Mouse (Mus musculus): ENCODE results near the gene Fbxo46.

Gene Fbxo46

DNA sequence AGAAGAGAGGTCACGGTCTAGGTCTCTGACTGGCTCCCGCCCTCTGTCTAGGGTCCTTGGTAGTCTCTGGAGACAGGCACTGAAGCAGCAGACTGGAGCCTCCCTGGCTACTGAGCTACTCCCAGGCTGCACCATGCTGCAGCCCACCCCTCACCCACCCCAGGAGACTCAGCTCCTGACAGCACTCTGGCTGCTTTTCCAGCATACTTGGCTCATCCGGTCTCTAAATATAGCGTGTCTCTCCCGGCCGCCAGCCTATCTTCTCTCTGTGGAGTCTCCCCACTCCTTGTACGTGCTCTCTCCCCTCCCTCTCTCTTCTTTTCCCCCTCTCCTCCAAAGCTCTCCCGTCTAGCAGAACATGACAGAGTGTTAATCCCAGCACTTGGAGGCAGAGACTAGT lies 50.5 kb downstream of the Fbxo46 start:
- DNase-seq (ENCODE audit: low spot score) = no peak

DNA sequence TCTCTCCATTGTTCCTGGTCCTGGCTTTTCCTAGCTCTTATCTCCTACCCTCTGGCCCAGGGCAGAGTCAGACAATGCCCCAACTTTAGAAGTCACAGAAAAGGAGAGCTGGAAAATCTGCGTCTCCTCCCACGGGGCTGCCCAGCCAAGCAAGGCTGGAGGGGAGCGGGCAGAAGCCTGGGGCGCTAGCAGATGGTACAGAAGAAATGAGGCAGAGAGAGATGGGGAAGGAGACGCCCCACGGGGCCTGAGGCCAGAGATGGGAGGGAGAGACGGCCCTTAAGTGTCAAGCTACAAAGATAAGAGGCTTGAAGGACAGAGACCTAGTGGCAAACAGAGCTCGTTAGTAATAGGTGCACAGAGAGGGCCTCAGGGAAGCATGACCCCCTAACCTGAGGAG lies 52.2 kb downstream of the Fbxo46 start:
- DNase-seq (ENCODE audit: low spot score) = no peak

DNA sequence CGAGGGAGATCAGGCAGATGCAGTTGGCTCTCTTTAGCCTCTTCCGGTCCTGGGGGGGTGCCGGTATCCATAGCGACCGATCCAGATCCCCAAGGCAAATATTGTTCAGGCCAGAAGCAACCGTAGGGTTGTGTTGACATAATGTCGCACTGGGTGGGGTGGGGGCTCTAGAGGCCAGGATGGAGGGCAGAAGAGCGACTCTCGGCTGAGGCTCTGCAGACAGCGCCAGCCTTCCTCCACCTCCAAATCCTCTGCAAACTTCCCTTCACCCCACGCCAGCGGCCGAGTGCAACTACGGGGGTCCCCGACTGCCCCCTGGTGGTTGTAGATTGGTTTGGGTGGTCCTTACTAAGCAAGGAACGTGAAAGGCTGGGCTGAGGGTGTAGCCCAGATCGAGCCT lies 53.2 kb downstream of the Fbxo46 start:
- DNase-seq (ENCODE audit: low spot score) = peak; percentile 95

DNA sequence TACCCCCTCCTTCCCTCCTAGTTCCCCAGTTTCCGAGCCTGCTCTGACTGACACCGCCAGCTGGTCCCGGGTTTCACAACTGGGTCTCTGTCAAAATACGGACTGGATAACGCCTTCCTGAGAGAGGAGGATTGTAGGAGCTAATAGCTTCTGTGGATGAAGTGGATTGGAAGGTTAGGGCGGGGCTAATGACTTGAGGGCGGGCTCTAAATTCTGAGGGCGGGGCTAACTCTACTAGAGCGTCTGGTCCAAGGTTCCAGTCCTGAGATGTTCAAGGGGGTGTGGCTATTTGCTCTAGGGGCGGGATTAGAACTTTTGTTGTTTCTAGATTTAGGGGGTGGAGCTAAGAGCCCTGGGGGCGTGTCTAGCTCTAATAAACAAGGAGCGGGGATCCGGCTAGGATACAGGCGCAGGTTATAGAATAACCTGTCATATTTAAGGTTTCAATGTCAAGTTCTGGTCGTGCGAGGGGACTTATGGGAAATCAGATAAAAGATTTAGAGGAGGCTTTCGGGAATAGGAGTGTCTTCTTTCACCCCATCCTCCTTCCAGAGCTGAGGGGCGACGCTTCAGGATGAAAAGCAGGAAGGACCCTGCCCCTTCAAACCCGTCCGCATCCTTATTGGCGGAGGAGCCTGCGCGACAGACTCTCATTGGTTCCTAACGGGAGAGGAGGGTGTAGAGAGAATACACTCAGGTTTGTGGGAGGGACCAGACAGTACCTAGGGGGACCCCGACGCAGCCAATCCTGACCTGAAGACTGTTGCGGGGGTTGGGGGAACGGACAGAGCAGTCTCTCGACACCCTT lies 56.3 kb downstream of the Fbxo46 start, which contains the start of gene Eml2:
Gene Eml2 (plus strand): TSS at position 714 of the 808 bp plus-strand sequence.
- peak; percentile 74 for DNase-seq (ENCODE audit: low spot score)

DNA sequence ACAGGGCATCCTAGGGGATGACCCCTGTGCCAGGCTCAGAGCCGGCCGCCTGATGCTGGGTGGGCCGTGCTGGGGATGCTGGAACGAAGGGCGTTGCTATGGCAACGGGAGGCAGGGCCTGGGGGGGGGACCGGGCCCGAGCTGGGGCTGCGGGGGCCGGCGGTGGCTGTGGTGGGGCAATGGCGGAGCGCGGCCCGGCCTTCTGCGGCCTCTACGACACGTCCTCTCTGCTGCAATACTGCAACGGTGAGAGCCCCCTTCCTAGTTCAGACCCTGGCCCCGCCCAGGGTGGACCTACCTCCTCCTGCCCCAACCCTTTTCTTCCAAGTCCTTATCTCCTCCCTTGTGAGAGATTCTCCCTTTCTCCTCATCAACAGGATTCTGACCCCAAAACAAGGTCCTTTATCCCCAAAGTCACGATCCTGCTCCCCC lies 56.9 kb downstream of the Fbxo46 start:
- no peak for DNase-seq (ENCODE audit: low spot score)

DNA sequence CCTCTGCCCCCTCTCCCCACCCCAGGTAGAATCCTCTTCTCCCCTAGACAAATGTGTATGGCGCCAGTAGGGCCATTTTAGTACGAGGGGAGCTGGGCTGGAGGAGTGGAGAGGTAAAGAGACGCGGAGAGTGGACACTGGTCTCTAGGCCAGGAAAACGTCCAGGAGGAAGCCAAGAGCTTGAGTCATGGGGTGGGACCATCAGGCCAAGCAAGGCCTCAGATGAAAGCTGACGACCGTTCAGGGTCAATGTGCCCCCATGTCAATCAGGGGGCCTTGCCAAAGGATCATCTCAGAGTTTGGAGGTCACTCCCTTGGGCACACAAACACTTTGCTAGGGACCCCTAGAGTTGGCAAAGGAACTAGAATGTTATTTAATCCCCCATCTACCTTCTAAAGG lies 57.6 kb downstream of the Fbxo46 start:
- DNase-seq (ENCODE audit: low spot score) = no peak

DNA sequence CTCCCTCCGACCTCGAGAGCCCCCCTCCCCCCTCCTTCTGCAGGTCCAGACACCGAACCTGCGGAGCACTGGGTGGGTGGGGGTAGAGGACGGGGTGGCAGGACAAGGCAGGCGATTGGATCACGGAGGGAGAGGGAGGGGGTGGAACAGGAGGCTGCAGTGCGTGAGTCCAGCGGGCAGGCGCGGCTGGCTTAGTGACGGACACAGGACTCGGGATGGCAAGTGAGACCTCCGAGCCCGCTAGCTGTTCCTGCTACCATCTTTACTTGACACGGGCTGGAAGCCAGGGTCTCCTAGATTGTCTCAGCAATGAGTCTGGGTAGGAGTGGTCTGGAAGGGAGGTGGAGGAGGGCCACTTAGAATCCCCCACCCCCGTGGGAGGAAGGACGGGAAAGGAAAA lies 58.4 kb downstream of the Fbxo46 start:
- no peak for DNase-seq (ENCODE audit: low spot score)

DNA sequence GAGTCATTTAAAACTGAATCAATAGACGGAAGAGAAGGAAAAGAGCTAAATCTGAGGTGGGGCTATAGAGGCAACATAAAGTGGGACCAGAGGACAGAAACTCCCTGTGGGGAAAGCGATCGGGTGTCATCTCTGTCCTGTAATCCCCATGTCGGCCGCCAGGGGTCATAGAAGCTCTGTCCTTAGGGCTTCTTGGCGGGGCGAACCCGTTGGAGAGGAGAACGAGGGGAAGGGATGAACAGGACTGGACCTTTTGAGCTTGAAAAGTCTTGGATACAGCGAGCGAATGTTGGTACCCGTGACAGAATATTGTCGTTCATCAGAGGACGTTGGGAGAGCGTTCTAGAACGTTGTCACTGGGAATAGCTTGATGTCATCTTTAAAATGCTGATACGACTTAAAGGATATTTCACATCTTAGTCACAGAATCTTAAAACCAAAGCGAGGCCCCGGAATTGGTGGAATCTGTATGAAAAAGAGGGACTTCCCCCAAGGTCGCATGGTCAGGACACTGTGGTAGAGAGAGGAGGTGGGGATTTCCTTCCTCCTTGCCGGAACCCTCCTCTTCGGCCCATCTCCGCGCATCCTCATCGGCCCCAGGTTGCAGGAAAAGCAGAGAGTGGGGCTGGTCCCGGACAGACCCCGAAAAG lies 58.9 kb downstream of the Fbxo46 start:
- DNase-seq (ENCODE audit: low spot score) = peak; percentile 86

DNA sequence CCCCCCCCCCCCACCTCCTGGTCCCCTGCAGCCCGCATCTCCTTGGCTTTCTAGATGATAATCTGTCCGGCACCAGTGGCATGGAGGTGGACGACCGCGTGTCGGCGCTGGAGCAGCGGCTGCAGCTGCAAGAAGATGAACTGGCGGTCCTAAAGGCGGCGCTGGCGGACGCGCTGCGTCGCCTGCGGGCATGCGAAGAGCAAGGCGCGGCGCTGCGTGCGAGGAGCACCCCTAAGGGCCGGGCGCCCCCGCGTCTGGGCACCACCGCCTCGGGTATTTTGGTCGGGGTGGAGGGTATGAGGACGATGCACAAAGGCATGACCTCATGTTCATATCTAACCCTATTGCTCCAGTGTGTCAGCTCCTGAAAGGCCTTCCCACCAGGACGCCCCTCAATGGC lies 59.5 kb downstream of the Fbxo46 start:
- DNase-seq (ENCODE audit: low spot score) = peak; percentile 81

DNA sequence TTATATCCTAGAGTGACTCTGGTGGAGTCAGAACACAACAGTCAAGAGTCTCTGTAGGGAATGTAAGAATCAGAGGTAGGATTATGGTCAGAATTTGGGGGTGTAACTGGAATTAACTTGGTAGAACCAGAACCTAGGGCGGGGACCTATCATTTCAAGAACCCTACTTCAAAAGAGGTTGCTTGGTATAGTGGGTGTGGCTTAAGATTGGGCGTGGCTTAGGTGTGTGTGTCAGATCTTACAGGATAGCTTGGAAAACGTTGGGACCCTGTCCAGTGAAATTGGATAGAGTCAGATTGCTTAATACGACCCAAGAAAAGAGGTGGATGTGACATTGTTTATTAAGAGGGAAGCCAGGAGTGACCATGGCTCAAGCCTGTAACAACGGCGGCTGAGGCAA lies 60.3 kb downstream of the Fbxo46 start:
- DNase-seq (ENCODE audit: low spot score) = no peak

DNA sequence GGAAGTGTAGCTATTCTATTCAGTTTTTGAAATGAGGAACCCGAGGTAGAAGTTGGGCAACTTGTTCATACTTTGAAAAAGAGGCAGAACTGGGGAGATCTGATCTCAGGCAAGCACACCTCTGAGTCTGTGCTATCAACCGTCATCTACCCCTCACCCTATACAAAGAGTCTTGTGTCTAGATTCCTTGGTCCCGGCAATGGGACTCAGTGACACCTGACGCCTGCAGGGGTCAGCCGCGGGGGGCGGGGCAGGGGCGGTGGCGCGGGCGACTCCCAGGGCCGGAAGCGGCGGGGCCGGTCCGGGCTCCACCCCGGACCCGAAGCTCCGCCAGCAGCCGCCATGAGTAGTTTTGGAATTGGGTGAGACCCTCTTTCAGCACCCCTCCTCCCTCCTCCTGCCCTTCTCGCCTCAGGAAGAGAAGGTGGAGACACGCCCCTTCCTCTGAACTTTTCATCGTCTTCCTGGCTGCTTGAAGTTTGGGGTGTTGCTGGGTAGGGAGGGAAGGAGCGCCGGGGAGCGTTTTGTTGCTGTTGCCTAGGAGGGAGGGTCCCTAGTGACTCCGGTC lies 61.3 kb downstream of the Fbxo46 start:
- peak; percentile 75 for DNase-seq (ENCODE audit: low spot score)

DNA sequence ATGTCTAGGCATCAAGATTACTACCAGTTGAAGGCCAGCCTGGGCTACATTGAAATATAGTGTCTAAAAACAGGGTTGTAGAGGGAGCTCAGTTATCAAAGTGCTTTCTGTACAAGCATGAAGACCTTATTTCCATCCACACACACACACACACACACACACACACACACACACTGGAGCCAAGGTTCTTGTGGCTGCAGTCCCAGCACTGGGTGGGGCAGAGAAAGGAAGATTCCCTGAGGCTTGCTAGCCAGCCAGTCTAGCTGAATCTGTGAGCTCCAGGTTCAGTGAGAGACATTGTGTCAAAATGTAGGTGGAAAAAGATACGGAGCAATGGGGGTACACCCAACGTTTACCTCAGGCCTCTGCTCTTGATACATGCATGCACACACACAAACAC lies 64.6 kb downstream of the Fbxo46 start:
- DNase-seq (ENCODE audit: low spot score) = no peak

DNA sequence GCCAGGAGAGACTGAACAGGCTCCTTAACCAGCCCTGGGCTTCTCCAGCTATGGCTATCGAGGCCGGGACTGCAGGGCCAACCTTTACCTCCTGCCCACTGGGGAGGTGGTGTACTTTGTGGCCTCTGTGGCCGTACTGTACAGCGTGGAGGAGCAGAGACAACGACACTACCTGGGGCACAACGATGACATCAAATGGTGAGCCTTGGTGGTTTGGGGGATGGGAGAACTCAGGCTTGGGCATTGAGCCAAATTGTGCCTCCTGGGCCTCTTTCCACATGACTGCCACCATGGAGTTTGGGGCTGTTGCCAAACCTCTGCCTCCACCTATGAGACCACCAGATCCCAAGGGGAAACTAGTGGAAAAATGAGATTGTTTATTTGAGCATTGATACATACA lies 65.1 kb downstream of the Fbxo46 start:
- no peak for DNase-seq (ENCODE audit: low spot score)
